Mouse (Mus musculus) ES-E14 (cell line): ENCODE measurements around the gene Acot7.

Experiments
- CHD2 ChIP-seq: IDR thresholded peaks from 2 replicates; pipeline ENCODE4 v1.6.1; 2014; ENCODE audit warnings: mild to moderate bottlenecking, low read depth, low read length, inconsistent platforms
- MAFK ChIP-seq: IDR thresholded peaks from 2 replicates; pipeline ENCODE4 v1.6.1; 2014; ENCODE audit warnings: mild to moderate bottlenecking, low read depth, low read length, inconsistent platforms; ENCODE audit not compliant: insufficient read depth
- ZC3H11A ChIP-seq: IDR thresholded peaks from 2 replicates; pipeline ENCODE4 v1.6.1; 2012; ENCODE audit warnings: low read depth, mild to moderate bottlenecking, inconsistent platforms, low read length, borderline replicate concordance

- TF ChIP-seq ZC3H11A (no peak), MAFK (no peak), CHD2 (no peak)
These were observed 136.0 kb downstream of the Acot7 start for GRCm38 (mm10) chr4:152313934-152314333.
